Mouse (Mus musculus): Measurements from ENCODE around the gene Morc1. TPM values are rescaled to one million over a fixed set of nuclear protein-coding genes. Genes with fewer than 3 reads are reported as not detected.
A peak's percentile ranks its signal among the peaks of the same experiment; 100 is the strongest.

Gene Morc1
- total and polyA plus RNA-seq, 3 experiments, result 0.64 TPM; not detected in 2

GRCm38 (mm10) chr16:48629710-48630109, 198.7 kb downstream of the Morc1 start:
- Histone ChIP-seq H3K9ac (ENCODE audit: insufficient read depth, low read depth) (no peak overlapping the region), H3K4me2 (ENCODE audit: insufficient read depth, low read depth, poor library complexity, severe bottlenecking) (no peak overlapping the region), H3K79me2 (replicated peaks; ENCODE audit: control insufficient read depth, extremely low read depth, insufficient read depth, poor library complexity, severe bottlenecking) (no peaks in the 10 kb centered on the region), H3K4me3 (replicated peaks in 1 of 3; ENCODE audit: low read depth in 2 of 3, low read length in 2 of 3, poor library complexity in 1 of 3) (no peak overlapping the region), H3K27ac (ENCODE audit: insufficient read depth, low read depth) (no peak overlapping the region), H3K9me3 (replicated peaks; ENCODE audit: low read length) (peaks cover 38% of the 10 kb centered on the region), H3K27me3 (replicated peaks) (no peaks in the 10 kb centered on the region), H3K4me1 (ENCODE audit: control insufficient read depth in 1 of 2, insufficient read depth in 2 of 2) (no peaks in the 10 kb centered on the region), H3K36me3 (replicated peaks in 1 of 2; ENCODE audit: control insufficient read depth in 1 of 2, insufficient read depth in 1 of 2, low read length in 1 of 2) (no peaks in the 10 kb centered on the region)
- no peak for DNase-seq (ENCODE audit: extremely low read depth)
- dilution Hi-C loops (cut with MboI; ENCODE audit: extremely low pct_ligation_motif_present, extremely low pct_unique_long_range_greater_than_20kb, low sequenced_read_pairs), result no loop called here
- in situ Hi-C loops (cut with MboI; ENCODE audit: low pct_ligation_motif_present, low pct_unique_long_range_greater_than_20kb, low sequenced_read_pairs), result no loop called here
- TF ChIP-seq ZNF384 (IDR thresholded peaks at IDR 0.05; ENCODE audit: low read depth, low read length) (peak; percentile 87), ZMIZ1 (IDR thresholded peaks at IDR 0.05; ENCODE audit: low read depth, low read length) (no peak), CHD1 (IDR thresholded peaks at IDR 0.05; ENCODE audit: low read depth, low read length) (0 out of 2 replicates have a peak, but pooled peaks have one; percentile 37), SIN3A (IDR thresholded peaks at IDR 0.05; ENCODE audit: low read length) (no peak)

GRCm38 (mm10) chr16:48630466-48630865, 199.4 kb downstream of the Morc1 start:
- peaks cover 36% of the 10 kb centered on the region for H3K9me3 ChIP-seq (replicated peaks; ENCODE audit: low read length)
- H3K9ac ChIP-seq (ENCODE audit: insufficient read depth, low read depth), result no peak overlapping the region
- DNase-seq (ENCODE audit: extremely low read depth), result no peak
- H3K36me3 ChIP-seq (replicated peaks in 1 of 2; ENCODE audit: control insufficient read depth in 1 of 2, insufficient read depth in 1 of 2, low read length in 1 of 2), result no peaks in the 10 kb centered on the region
- TF ChIP-seq POLR2AphosphoS2 (IDR thresholded peaks at IDR 0.05; ENCODE audit: low read depth, low read length) (no peak), IRF4 (IDR thresholded peaks at IDR 0.05; ENCODE audit: low read depth, low read length) (no peak), E2F4 (IDR thresholded peaks at IDR 0.05; ENCODE audit: insufficient replicate concordance, low read depth, low read length) (no peak), EP300 (IDR thresholded peaks at IDR 0.05; ENCODE audit: low read length) (no peak), RAD21 (IDR thresholded peaks at IDR 0.05; ENCODE audit: low read depth, low read length) (no peak), TBP (conservative IDR thresholded peaks at IDR 0.05; ENCODE audit: low read depth, low read length) (no peak), TCF12 (IDR thresholded peaks at IDR 0.05; ENCODE audit: low read depth, low read length) (no peak), NELFE (IDR thresholded peaks at IDR 0.05; ENCODE audit: low read depth, low read length) (no peak), ZKSCAN1 (IDR thresholded peaks at IDR 0.05; ENCODE audit: borderline replicate concordance, low read depth, low read length) (no peak), ELF1 (IDR thresholded peaks at IDR 0.05; ENCODE audit: low read depth, low read length) (no peak), USF2 (conservative IDR thresholded peaks at IDR 0.05; ENCODE audit: low read depth, low read length) (no peak), CHD2 (IDR thresholded peaks at IDR 0.05; ENCODE audit: low read length) (no peak), MEF2A (IDR thresholded peaks at IDR 0.05; ENCODE audit: borderline replicate concordance, low read depth, low read length) (no peak), BHLHE40 (IDR thresholded peaks at IDR 0.05; ENCODE audit: low read depth, low read length) (no peak), PAX5 (IDR thresholded peaks at IDR 0.05; ENCODE audit: low read length) (no peak)
- no peak overlapping the region for H3K27ac ChIP-seq (ENCODE audit: insufficient read depth, low read depth)
- no peak overlapping the region for H3K4me3 ChIP-seq (replicated peaks in 1 of 3; ENCODE audit: low read depth in 2 of 3, low read length in 2 of 3, poor library complexity in 1 of 3)
- no peaks in the 10 kb centered on the region for H3K27me3 ChIP-seq (replicated peaks)
- H3K4me2 ChIP-seq (ENCODE audit: insufficient read depth, low read depth, poor library complexity, severe bottlenecking), result no peak overlapping the region
- no peaks in the 10 kb centered on the region for H3K79me2 ChIP-seq (replicated peaks; ENCODE audit: control insufficient read depth, extremely low read depth, insufficient read depth, poor library complexity, severe bottlenecking)
- in situ Hi-C loops (cut with MboI; ENCODE audit: low pct_ligation_motif_present, low pct_unique_long_range_greater_than_20kb, low sequenced_read_pairs), result no loop called here
- dilution Hi-C loops (cut with MboI; ENCODE audit: extremely low pct_ligation_motif_present, extremely low pct_unique_long_range_greater_than_20kb, low sequenced_read_pairs), result no loop called here
- H3K4me1 ChIP-seq (ENCODE audit: control insufficient read depth in 1 of 2, insufficient read depth in 2 of 2), result no peaks in the 10 kb centered on the region
